Mouse (Mus musculus): ENCODE measurements at regions not wholly inside any gene's neighbourhood (a gene's known extent, or its start where the extent isn't known, plus 50 kb on each side); places are given as distances from the start of the nearest gene placed in this dataset.

GRCm38 (mm10) chr17:29440490-29440889, 50.1 kb upstream of the Pim1 start:
- DNase-seq (ENCODE audit: low spot score) (no peak), ATAC-seq (no peak)
- Histone ChIP-seq H3K36me3 (ENCODE audit: insufficient read depth, low read length) (no peaks in the 10 kb centered on the region), H3K27me3 (ENCODE audit: insufficient read depth, low read length) (no peaks in the 10 kb centered on the region), H3K4me3 (ENCODE audit: low read length) (no peak overlapping the region), H3K27ac (no peak overlapping the region), H3K4me2 (ENCODE audit: low read depth, low read length) (no peak overlapping the region), H3K9me3 (ENCODE audit: low read length) (no peaks in the 10 kb centered on the region), H3K9ac (replicated peaks; ENCODE audit: low read length) (no peak overlapping the region), H3K4me1 (ENCODE audit: insufficient read depth, low read length) (peaks cover 5% of the 10 kb centered on the region; the same call in 1 of the 2 replicates)
- TF ChIP-seq CTCF (IDR thresholded peaks at IDR 0.05; ENCODE audit: low read depth), result no peak

Data from hindbrain, postnatal 0 days (tissue).